Mouse (Mus musculus): Measurements from ENCODE around the gene 5430419D17Rik. TPM values are rescaled to one million over a fixed set of nuclear protein-coding genes. Genes with fewer than 3 reads are reported as not detected.

Gene 5430419D17Rik
- polyA plus RNA-seq, 1 experiment from 2014 or later = not detected

- H3K9ac ChIP-seq (replicated peaks) = no peak overlapping the region
- no peak overlapping the region for H3K4me2 ChIP-seq
- no peak overlapping the region for H3K4me3 ChIP-seq (replicated peaks)
- no peak for ATAC-seq (ENCODE audit: low FRiP score)
- no peaks in the 10 kb centered on the region for H3K9me3 ChIP-seq (replicated peaks)
- H3K27me3 ChIP-seq (replicated peaks) = no peaks in the 10 kb centered on the region
- WGBS = 93% methylated on average over 5 of the region's 7 CpGs
- H3K36me3 ChIP-seq = no peaks in the 10 kb centered on the region
- H3K27ac ChIP-seq (replicated peaks) = no peak overlapping the region
- no peaks in the 10 kb centered on the region for H3K4me1 ChIP-seq
Observed at GRCm38 (mm10) chr7:131318340-131318739, 144.1 kb downstream of the 5430419D17Rik start.

DNA sequence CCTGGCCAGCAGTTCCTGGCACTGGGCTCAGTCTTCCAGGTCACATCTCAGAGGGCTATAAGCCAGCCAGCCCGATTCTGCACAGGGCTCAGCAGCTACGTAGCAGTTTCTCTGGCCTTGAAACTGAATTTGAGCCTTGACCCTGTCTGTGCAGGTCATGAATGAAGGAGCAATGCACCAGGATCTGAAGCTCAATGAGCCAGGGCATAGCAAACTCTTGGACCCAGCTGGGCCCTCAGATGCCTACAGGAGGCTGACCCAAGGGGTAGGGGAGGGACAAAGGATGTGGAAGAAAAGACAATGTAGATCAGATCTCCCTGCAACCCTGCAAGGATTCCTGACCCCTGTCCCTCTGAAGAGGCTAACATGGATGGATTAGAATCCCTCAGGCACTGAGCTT lies 148.0 kb downstream of the 5430419D17Rik start, which contains the start of gene Cuzd1:
TSS of gene Cuzd1 (minus strand) at position 101 of the 400 bp plus-strand sequence.
- WGBS = 85% methylated on average over 2 of the region's 2 CpGs
- H3K27me3 ChIP-seq (replicated peaks) = no peaks in the 10 kb centered on the region
- H3K4me1 ChIP-seq = no peaks in the 10 kb centered on the region
- H3K4me2 ChIP-seq = no peak within 1 kb of the TSS
- ATAC-seq (ENCODE audit: low FRiP score) = no peak
- H3K9ac ChIP-seq (replicated peaks) = no peak within 1 kb of the TSS
- H3K27ac ChIP-seq (replicated peaks) = no peak within 1 kb of the TSS
- no peak within 1 kb of the TSS for H3K4me3 ChIP-seq (replicated peaks)
- H3K9me3 ChIP-seq (replicated peaks) = no peaks in the 10 kb centered on the region
- no peaks in the 10 kb centered on the region for H3K36me3 ChIP-seq

- WGBS = 96% methylated on average over 5 of the region's 5 CpGs
- Histone ChIP-seq H3K9me3 (replicated peaks) (no peaks in the 10 kb centered on the region), H3K36me3 (no peaks in the 10 kb centered on the region), H3K4me1 (no peaks in the 10 kb centered on the region), H3K4me2 (no peak overlapping the region), H3K9ac (replicated peaks) (no peak overlapping the region), H3K4me3 (replicated peaks) (no peak overlapping the region), H3K27ac (replicated peaks) (no peak overlapping the region), H3K27me3 (replicated peaks) (no peaks in the 10 kb centered on the region)
- no peak for ATAC-seq (ENCODE audit: low FRiP score)
Observed at GRCm38 (mm10) chr7:131327054-131327453, 152.9 kb downstream of the 5430419D17Rik start.

GRCm38 (mm10) chr7:131329416-131329815 lies 155.2 kb downstream of the 5430419D17Rik start, which contains the start of gene Fam24b:
Fam24b (minus strand) TSS chr7:131329516.
- no peak for ATAC-seq (ENCODE audit: low FRiP score)
- Histone ChIP-seq H3K36me3 (no peaks in the 10 kb centered on the region), H3K9ac (replicated peaks) (no peak within 1 kb of the TSS), H3K27ac (replicated peaks) (no peak within 1 kb of the TSS), H3K4me2 (no peak within 1 kb of the TSS), H3K9me3 (replicated peaks) (no peaks in the 10 kb centered on the region), H3K27me3 (replicated peaks) (no peaks in the 10 kb centered on the region), H3K4me1 (no peaks in the 10 kb centered on the region), H3K4me3 (replicated peaks) (no peak within 1 kb of the TSS)
- WGBS = 96% methylated on average over 5 of the region's 5 CpGs

GRCm38 (mm10) chr7:131331688-131332087 lies 157.5 kb downstream of the 5430419D17Rik start:
- no peak for ATAC-seq (ENCODE audit: low FRiP score)
- H3K9me3 ChIP-seq (replicated peaks) = no peaks in the 10 kb centered on the region
- WGBS = 88% methylated on average over 2 of the region's 2 CpGs

DNA sequence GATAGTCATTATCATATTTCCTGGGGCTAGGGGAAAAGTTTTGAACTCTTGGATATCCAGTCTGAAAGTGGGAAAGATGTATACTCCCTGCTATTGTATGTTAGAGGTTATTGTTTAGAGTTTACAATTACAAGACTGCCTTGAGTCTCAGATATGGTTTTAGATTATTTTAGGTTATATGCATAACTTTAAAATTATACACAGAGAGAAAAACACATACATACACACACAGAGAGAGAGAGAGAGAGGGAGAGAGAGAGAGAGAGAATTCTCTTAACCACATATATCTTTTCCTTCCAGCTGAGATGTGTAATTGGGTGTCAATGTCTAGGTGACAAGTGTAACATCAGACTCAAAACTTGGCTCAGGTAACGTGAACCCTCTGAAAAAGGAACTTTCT lies 159.4 kb downstream of the 5430419D17Rik start, which contains the start of gene Fam24a:
TSS of gene Fam24a (plus strand) at position 301 of the 400 bp plus-strand sequence.
- no peak within 1 kb of the TSS for H3K4me3 ChIP-seq (replicated peaks)
- H3K4me2 ChIP-seq = no peak within 1 kb of the TSS
- H3K9me3 ChIP-seq (replicated peaks) = no peaks in the 10 kb centered on the region
- no peak within 1 kb of the TSS for H3K27ac ChIP-seq (replicated peaks)
- WGBS = 48% methylated on average over 1 of the region's 1 CpGs
- no peaks in the 10 kb centered on the region; the same call in 1 of the 2 replicates for H3K36me3 ChIP-seq
- no peak for ATAC-seq (ENCODE audit: low FRiP score)
- no peak within 1 kb of the TSS for H3K9ac ChIP-seq (replicated peaks)
- H3K27me3 ChIP-seq (replicated peaks) = no peaks in the 10 kb centered on the region
- no peaks in the 10 kb centered on the region for H3K4me1 ChIP-seq

More at GRCm38 (mm10) chr7:131331688-131332087, 157.5 kb downstream of the 5430419D17Rik start:
- Histone ChIP-seq H3K9ac (replicated peaks) (no peak overlapping the region), H3K36me3 (no peaks in the 10 kb centered on the region), H3K4me3 (replicated peaks) (no peak overlapping the region), H3K4me2 (no peak overlapping the region), H3K27me3 (replicated peaks) (no peaks in the 10 kb centered on the region), H3K27ac (replicated peaks) (no peak overlapping the region), H3K4me1 (no peaks in the 10 kb centered on the region)

GRCm38 (mm10) chr7:131337502-131338068 lies 163.4 kb downstream of the 5430419D17Rik start:
- H3K36me3 ChIP-seq = peaks cover 18% of the 10 kb centered on the region
- H3K4me1 ChIP-seq = no peaks in the 10 kb centered on the region
- H3K9ac ChIP-seq (replicated peaks) = no peak overlapping the region
- no peaks in the 10 kb centered on the region for H3K9me3 ChIP-seq (replicated peaks)
- H3K27me3 ChIP-seq (replicated peaks) = no peaks in the 10 kb centered on the region
- ATAC-seq (ENCODE audit: low FRiP score) = no peak
- 34% methylated on average over 8 of the region's 8 CpGs for WGBS
- H3K27ac ChIP-seq (replicated peaks) = no peak overlapping the region
- no peak overlapping the region for H3K4me3 ChIP-seq (replicated peaks)
- H3K4me2 ChIP-seq = no peak overlapping the region

- H3K9ac ChIP-seq (replicated peaks) = no peak overlapping the region
- 49% methylated on average over 7 of the region's 7 CpGs for WGBS
- H3K9me3 ChIP-seq (replicated peaks) = no peaks in the 10 kb centered on the region
- no peaks in the 10 kb centered on the region for H3K27me3 ChIP-seq (replicated peaks)
- no peak overlapping the region for H3K4me3 ChIP-seq (replicated peaks)
- no peak overlapping the region for H3K27ac ChIP-seq (replicated peaks)
- H3K4me1 ChIP-seq = no peaks in the 10 kb centered on the region
- no peak overlapping the region for H3K4me2 ChIP-seq
- ATAC-seq (ENCODE audit: low FRiP score) = no peak
- H3K36me3 ChIP-seq = peaks cover 39% of the 10 kb centered on the region
Observed at GRCm38 (mm10) chr7:131345856-131346541, 171.8 kb downstream of the 5430419D17Rik start.

Other genes with a start within 250 kb of the 5430419D17Rik start
- gene Htra1, start 238.3 kb upstream of the 5430419D17Rik start, polyA plus RNA-seq (2015; fragmentation: Nextera tagmentation; extraction: Ambion mirVana) = 23.7 and 25.1 TPM in 2 replicates
- gene Dmbt1, start 142.3 kb upstream of the 5430419D17Rik start, polyA plus RNA-seq (2015; fragmentation: Nextera tagmentation; extraction: Ambion mirVana) = 2.0 TPM in 1 of 2 replicates, not detected in the other
- gene 4933402N03Rik, start 28.1 kb upstream of the 5430419D17Rik start, polyA plus RNA-seq (2015; fragmentation: Nextera tagmentation; extraction: Ambion mirVana) = not detected in 2 replicates
- gene Cuzd1, start 147.9 kb downstream of the 5430419D17Rik start, polyA plus RNA-seq (2015; fragmentation: Nextera tagmentation; extraction: Ambion mirVana) = 0.13 TPM in 1 of 2 replicates, not detected in the other
- not detected in 2 replicates for gene Fam24b, start 155.1 kb downstream of the 5430419D17Rik start, polyA plus RNA-seq (2015; fragmentation: Nextera tagmentation; extraction: Ambion mirVana)
- gene Fam24a, start 159.5 kb downstream of the 5430419D17Rik start, polyA plus RNA-seq (2015; fragmentation: Nextera tagmentation; extraction: Ambion mirVana) = not detected in 2 replicates
- 29.0 and 31.1 TPM in 2 replicates for gene 2310057M21Rik, start 188.4 kb downstream of the 5430419D17Rik start, polyA plus RNA-seq (2015; fragmentation: Nextera tagmentation; extraction: Ambion mirVana)
- gene Pstk, start 196.7 kb downstream of the 5430419D17Rik start, polyA plus RNA-seq (2015; fragmentation: Nextera tagmentation; extraction: Ambion mirVana) = 56.3 and 57.6 TPM in 2 replicates
- 9.9 and 10.5 TPM in 2 replicates for gene Ikzf5, start 236.1 kb downstream of the 5430419D17Rik start, polyA plus RNA-seq (2015; fragmentation: Nextera tagmentation; extraction: Ambion mirVana)
- gene Acadsb, start 236.2 kb downstream of the 5430419D17Rik start, polyA plus RNA-seq (2015; fragmentation: Nextera tagmentation; extraction: Ambion mirVana) = 78.9 and 82.9 TPM in 2 replicates

All from neural tube, embryonic 15.5 days (tissue).